Mouse (Mus musculus) cerebellum, postnatal 10 days (tissue): ENCODE measurements around the gene Vrk2.

Experiments used
- DNase-seq, 2 experiments: peaks; one replicate each; pipeline ENCODE4 v3.0.0; 2021; ENCODE audit warnings: mixed read lengths in 2 of 2

Vrk2 gene

GRCm38 (mm10) chr11:26537816-26538215, 56.0 kb downstream of the Vrk2 start:
- no peak for DNase-seq

- DNase-seq: no peak
Observed at GRCm38 (mm10) chr11:26533828-26534119, 60.0 kb downstream of the Vrk2 start.

- DNase-seq: no peak
Observed at GRCm38 (mm10) chr11:26532994-26533827, 60.6 kb downstream of the Vrk2 start.

- DNase-seq: peak in 1 of 2 experiments; percentile 3
Observed at GRCm38 (mm10) chr11:26526861-26527260, 66.9 kb downstream of the Vrk2 start.

- DNase-seq: no peak
Observed at GRCm38 (mm10) chr11:26518991-26519390, 74.8 kb downstream of the Vrk2 start.

- no peak for DNase-seq
Observed at GRCm38 (mm10) chr11:26516086-26516485, 77.7 kb downstream of the Vrk2 start.

GRCm38 (mm10) chr11:26513683-26514082, 80.1 kb downstream of the Vrk2 start:
- peak; percentile 4 to 8 for DNase-seq

- DNase-seq: no peak
Observed at GRCm38 (mm10) chr11:26495951-26496350, 97.8 kb downstream of the Vrk2 start.

- DNase-seq: peak; percentile 38 to 48
Observed at GRCm38 (mm10) chr11:26489761-26490466, 103.9 kb downstream of the Vrk2 start.

- DNase-seq: no peak
Observed at GRCm38 (mm10) chr11:26481691-26482242, 112.0 kb downstream of the Vrk2 start.

GRCm38 (mm10) chr11:26477037-26477739, 116.6 kb downstream of the Vrk2 start:
- DNase-seq: no peak

- no peak for DNase-seq
Observed at GRCm38 (mm10) chr11:26454081-26454480, 139.7 kb downstream of the Vrk2 start.

GRCm38 (mm10) chr11:26452693-26453092, 141.1 kb downstream of the Vrk2 start:
- DNase-seq: no peak

GRCm38 (mm10) chr11:26451228-26451627, 142.6 kb downstream of the Vrk2 start:
- no peak for DNase-seq

GRCm38 (mm10) chr11:26450636-26451035, 143.2 kb downstream of the Vrk2 start:
- no peak for DNase-seq

- DNase-seq: no peak
Observed at GRCm38 (mm10) chr11:26449789-26450188, 144.0 kb downstream of the Vrk2 start.

GRCm38 (mm10) chr11:26444374-26444773, 149.4 kb downstream of the Vrk2 start:
- DNase-seq: no peak

GRCm38 (mm10) chr11:26441121-26441520, 152.7 kb downstream of the Vrk2 start:
- peak in 1 of 2 experiments; percentile 11 for DNase-seq

- DNase-seq: peak; percentile 53 to 58
Observed at GRCm38 (mm10) chr11:26437818-26438217, 156.0 kb downstream of the Vrk2 start.

- peak; percentile 16 to 30 for DNase-seq
Observed at GRCm38 (mm10) chr11:26434229-26434628, 159.6 kb downstream of the Vrk2 start.

- no peak for DNase-seq
Observed at GRCm38 (mm10) chr11:26421472-26421871, 172.3 kb downstream of the Vrk2 start.
